Mouse (Mus musculus): ENCODE measurements around the gene Agap1. TPM values are rescaled to one million over a fixed set of nuclear protein-coding genes. Genes with fewer than 3 reads are reported as not detected.

The Agap1 gene
- total and polyA plus RNA-seq, 2 experiments from 2014 or later = 45.9 to 175 TPM

DNA sequence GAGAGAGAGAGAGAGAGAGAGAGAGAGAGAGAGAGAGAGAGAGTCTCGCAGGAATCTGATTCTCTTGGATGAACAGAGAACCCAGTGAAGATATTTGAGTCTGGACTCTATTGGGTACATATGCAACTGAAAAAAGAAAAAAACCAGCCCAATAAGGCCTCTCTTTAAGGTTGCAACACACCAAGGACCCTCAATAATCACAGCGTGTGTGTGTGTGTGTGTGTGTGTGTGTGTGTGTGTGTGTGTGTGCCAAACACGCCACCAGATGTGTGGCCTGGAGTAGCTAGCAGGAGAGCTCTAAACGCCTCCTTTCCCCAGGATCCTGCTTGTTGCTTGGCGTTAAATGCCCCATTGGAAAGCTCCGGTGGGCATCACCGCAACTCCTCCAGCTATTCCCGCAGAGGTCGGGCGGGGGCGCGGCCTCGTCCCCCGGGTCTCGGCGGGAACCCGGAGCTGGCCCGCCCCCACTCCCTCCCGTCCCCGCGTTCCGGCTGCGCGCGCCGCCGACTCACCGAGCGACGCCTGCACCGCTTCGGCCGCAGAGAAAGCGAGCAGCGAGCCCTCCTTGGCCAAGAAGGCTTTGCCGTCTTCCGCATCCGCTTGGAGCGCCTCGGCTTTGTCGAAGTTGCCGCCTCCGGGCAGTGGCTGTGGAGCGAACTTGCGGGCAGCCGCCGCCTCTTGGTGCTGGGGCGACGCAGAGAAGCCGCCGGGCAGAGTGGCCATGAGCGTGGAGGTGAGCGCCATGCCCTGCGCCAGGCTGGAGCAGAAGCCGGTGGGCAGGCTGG, 475.3 kb downstream of the Agap1 start:
- DNase-seq (ENCODE audit: low spot score) (no peak), ATAC-seq (ENCODE audit: low FRiP score) (no peak)
- H3K4me1 ChIP-seq (ENCODE audit: insufficient read depth, low read length) = peaks cover 9% of the 10 kb centered on the region
- H3K4me3 ChIP-seq (ENCODE audit: low read depth, low read length) = peak overlapping the region; percentile 26
- peak overlapping the region; percentile 44 for H3K4me2 ChIP-seq (ENCODE audit: low read depth, low read length, poor library complexity, severe bottlenecking)
- no peak for TF ChIP-seq CTCF (IDR thresholded peaks at IDR 0.05)
- H3K36me3 ChIP-seq (ENCODE audit: insufficient read depth, low read length) = no peaks in the 10 kb centered on the region
- under 1% methylated on average over 55 of the region's 55 CpGs for WGBS
- no peaks in the 10 kb centered on the region for H3K9me3 ChIP-seq (ENCODE audit: low read length)
- peaks cover 61% of the 10 kb centered on the region for H3K27me3 ChIP-seq (ENCODE audit: insufficient read depth, low read length)
- no peak overlapping the region for H3K9ac ChIP-seq (replicated peaks; ENCODE audit: low read length, poor library complexity, severe bottlenecking)
- no peak overlapping the region for H3K27ac ChIP-seq (ENCODE audit: low read depth, low read length)

- H3K9me3 ChIP-seq (ENCODE audit: low read length) = no peaks in the 10 kb centered on the region
- ATAC-seq (ENCODE audit: low FRiP score) (no peak), DNase-seq (ENCODE audit: low spot score) (no peak)
- under 1% methylated on average over 30 of the region's 45 CpGs for WGBS
- H3K9ac ChIP-seq (replicated peaks; ENCODE audit: low read length, poor library complexity, severe bottlenecking) = no peak overlapping the region
- H3K27me3 ChIP-seq (ENCODE audit: insufficient read depth, low read length) = peaks cover 62% of the 10 kb centered on the region
- H3K36me3 ChIP-seq (ENCODE audit: insufficient read depth, low read length) = no peaks in the 10 kb centered on the region
- peak overlapping the region; percentile 44 for H3K4me2 ChIP-seq (ENCODE audit: low read depth, low read length, poor library complexity, severe bottlenecking)
- H3K4me1 ChIP-seq (ENCODE audit: insufficient read depth, low read length) = peaks cover 9% of the 10 kb centered on the region
- peak overlapping the region; percentile 26 for H3K4me3 ChIP-seq (ENCODE audit: low read depth, low read length)
- no peak for TF ChIP-seq CTCF (IDR thresholded peaks at IDR 0.05)
- no peak overlapping the region for H3K27ac ChIP-seq (ENCODE audit: low read depth, low read length)
Observed at GRCm38 (mm10) chr1:89930551-89930950, 475.9 kb downstream of the Agap1 start.

DNA sequence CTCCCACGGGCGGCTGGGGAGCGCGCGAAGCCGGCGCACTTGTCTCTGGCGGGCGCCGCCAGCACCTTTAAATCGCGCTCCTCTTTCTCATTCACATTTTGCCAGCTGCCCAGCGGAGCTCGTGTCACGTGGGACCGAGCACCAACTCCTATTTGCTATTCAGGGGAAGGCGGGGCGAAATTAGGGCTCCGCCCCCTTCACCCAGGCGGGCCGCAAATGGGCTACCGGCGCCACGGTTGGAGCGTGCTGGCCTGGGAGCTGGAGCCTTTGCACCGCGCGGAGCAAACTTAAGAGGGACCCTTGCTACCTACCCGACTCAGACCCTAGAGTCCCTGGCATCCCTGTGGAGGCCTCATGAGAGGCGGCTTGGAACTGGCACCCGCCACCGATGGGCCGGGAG, 476.5 kb downstream of the Agap1 start, which contains the start of gene Gbx2:
Gene Gbx2 (minus strand): TSS at position 60 of the 400 bp plus-strand sequence.
- TF ChIP-seq CTCF (IDR thresholded peaks at IDR 0.05) = no peak
- Histone ChIP-seq H3K9ac (replicated peaks; ENCODE audit: low read length, poor library complexity, severe bottlenecking) (no peak within 1 kb of the TSS), H3K27ac (ENCODE audit: low read depth, low read length) (no peak within 1 kb of the TSS), H3K9me3 (ENCODE audit: low read length) (no peaks in the 10 kb centered on the region), H3K4me2 (ENCODE audit: low read depth, low read length, poor library complexity, severe bottlenecking) (peak within 1 kb of the TSS; percentile 44), H3K27me3 (ENCODE audit: insufficient read depth, low read length) (peaks cover 62% of the 10 kb centered on the region), H3K4me3 (ENCODE audit: low read depth, low read length) (peak within 1 kb of the TSS; percentile 26), H3K4me1 (ENCODE audit: insufficient read depth, low read length) (peaks cover 9% of the 10 kb centered on the region), H3K36me3 (ENCODE audit: insufficient read depth, low read length) (no peaks in the 10 kb centered on the region)
- ATAC-seq (ENCODE audit: low FRiP score) (no peak), DNase-seq (ENCODE audit: low spot score) (peak; percentile 87)
- WGBS = 0% methylated on average over 33 of the region's 33 CpGs

GRCm38 (mm10) chr1:89932021-89932423, 477.4 kb downstream of the Agap1 start:
- peaks cover 66% of the 10 kb centered on the region for H3K27me3 ChIP-seq (ENCODE audit: insufficient read depth, low read length)
- no peak overlapping the region for H3K4me2 ChIP-seq (ENCODE audit: low read depth, low read length, poor library complexity, severe bottlenecking)
- no peak overlapping the region for H3K9ac ChIP-seq (replicated peaks; ENCODE audit: low read length, poor library complexity, severe bottlenecking)
- no peak overlapping the region; the same call in 1 of the 2 replicates for H3K4me3 ChIP-seq (ENCODE audit: low read depth, low read length)
- peaks cover 9% of the 10 kb centered on the region for H3K4me1 ChIP-seq (ENCODE audit: insufficient read depth, low read length)
- DNase-seq (ENCODE audit: low spot score) = no peak
- no peaks in the 10 kb centered on the region for H3K9me3 ChIP-seq (ENCODE audit: low read length)
- H3K27ac ChIP-seq (ENCODE audit: low read depth, low read length) = no peak overlapping the region
- WGBS = 2% methylated on average over 19 of the region's 19 CpGs
- no peaks in the 10 kb centered on the region for H3K36me3 ChIP-seq (ENCODE audit: insufficient read depth, low read length)
- ATAC-seq (ENCODE audit: low FRiP score) = no peak
- TF ChIP-seq CTCF (IDR thresholded peaks at IDR 0.05) = no peak

DNA sequence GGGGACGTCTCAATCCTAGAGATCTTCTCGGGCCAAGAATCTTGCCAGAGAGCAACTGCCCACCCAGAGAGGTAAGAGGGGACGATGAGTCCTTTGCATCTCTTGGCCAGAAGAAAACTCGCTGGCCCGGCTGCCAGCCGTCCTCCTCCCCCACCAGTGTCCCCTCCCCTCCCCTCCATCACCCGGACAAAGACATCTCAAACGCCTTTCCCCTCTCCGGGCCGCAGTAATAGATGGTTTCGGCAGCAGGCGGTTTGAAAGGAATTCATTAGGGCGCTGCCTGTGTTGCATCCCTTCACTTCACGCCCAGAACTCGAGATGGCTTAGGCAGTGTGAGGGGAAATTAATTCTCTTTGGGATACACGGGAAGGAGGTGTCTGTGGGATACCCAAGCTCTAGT, 478.0 kb downstream of the Agap1 start:
- Histone ChIP-seq H3K4me2 (ENCODE audit: low read depth, low read length, poor library complexity, severe bottlenecking) (no peak overlapping the region), H3K27ac (ENCODE audit: low read depth, low read length) (no peak overlapping the region), H3K9ac (replicated peaks; ENCODE audit: low read length, poor library complexity, severe bottlenecking) (no peak overlapping the region), H3K27me3 (ENCODE audit: insufficient read depth, low read length) (peaks cover 66% of the 10 kb centered on the region), H3K4me3 (ENCODE audit: low read depth, low read length) (no peak overlapping the region), H3K9me3 (ENCODE audit: low read length) (no peaks in the 10 kb centered on the region), H3K4me1 (ENCODE audit: insufficient read depth, low read length) (peaks cover 9% of the 10 kb centered on the region), H3K36me3 (ENCODE audit: insufficient read depth, low read length) (no peaks in the 10 kb centered on the region)
- DNase-seq (ENCODE audit: low spot score) (no peak), ATAC-seq (ENCODE audit: low FRiP score) (no peak)
- 2% methylated on average over 16 of the region's 16 CpGs for WGBS
- no peak for TF ChIP-seq CTCF (IDR thresholded peaks at IDR 0.05)

- H3K4me1 ChIP-seq (ENCODE audit: insufficient read depth, low read length) = peaks cover 9% of the 10 kb centered on the region
- WGBS = 5% methylated on average over 6 of the region's 6 CpGs
- H3K36me3 ChIP-seq (ENCODE audit: insufficient read depth, low read length) = no peaks in the 10 kb centered on the region
- H3K4me2 ChIP-seq (ENCODE audit: low read depth, low read length, poor library complexity, severe bottlenecking) = no peak overlapping the region
- no peak overlapping the region for H3K27ac ChIP-seq (ENCODE audit: low read depth, low read length)
- H3K9ac ChIP-seq (replicated peaks; ENCODE audit: low read length, poor library complexity, severe bottlenecking) = no peak overlapping the region
- DNase-seq (ENCODE audit: low spot score) (no peak), ATAC-seq (ENCODE audit: low FRiP score) (no peak)
- no peaks in the 10 kb centered on the region for H3K9me3 ChIP-seq (ENCODE audit: low read length)
- no peak for TF ChIP-seq CTCF (IDR thresholded peaks at IDR 0.05)
- H3K27me3 ChIP-seq (ENCODE audit: insufficient read depth, low read length) = peaks cover 66% of the 10 kb centered on the region
- H3K4me3 ChIP-seq (ENCODE audit: low read depth, low read length) = no peak overlapping the region
Observed at GRCm38 (mm10) chr1:89933028-89933427, 478.4 kb downstream of the Agap1 start.
